Mouse (Mus musculus): ENCODE measurements around the gene Zfp747. TPM values are rescaled to one million over a fixed set of nuclear protein-coding genes. Genes with fewer than 3 reads are reported as not detected.
"Not testable (repeated sequence)": the region's sequence is repeated elsewhere in the genome, so short reads cannot be mapped to it uniquely, and the experiment has no call there.

The Zfp747 gene
- polyA plus RNA-seq, 1 experiment, result 7.2 TPM

GRCm38 (mm10) chr7:127392251-127392824 lies 16.5 kb upstream of the Zfp747 start:
- H3K27me3 ChIP-seq (ENCODE audit: control insufficient read depth, insufficient read depth, low read length), result no peaks in the 10 kb centered on the region
- TF ChIP-seq CTCF (IDR thresholded peaks at IDR 0.05; ENCODE audit: extremely low read depth, insufficient read depth, insufficient read length, insufficient replicate concordance), result no peak
- no peak for TF ChIP-seq POLR2A (IDR thresholded peaks at IDR 0.05; ENCODE audit: low read depth, low read length)
- H3K36me3 ChIP-seq (ENCODE audit: control insufficient read depth, insufficient read depth, low read length), result 0 out of 2 replicates have a peak, but pooled peaks cover 2% of the 10 kb centered on the region
- DNase-seq (ENCODE audit: low read depth in 1 of 2, low spot score in 2 of 2), result no peak
- H3K4me1 ChIP-seq (ENCODE audit: control insufficient read depth, insufficient read depth, insufficient read length), result peaks cover 6% of the 10 kb centered on the region; the same call in 1 of the 2 replicates
- H3K27ac ChIP-seq (ENCODE audit: insufficient read depth, low read length), result no peak overlapping the region
- WGBS, result 78% methylated on average over 8 of the region's 8 CpGs
- no peak overlapping the region for H3K4me3 ChIP-seq (ENCODE audit: extremely low read depth, insufficient read depth, insufficient read length)

- Histone ChIP-seq H3K4me1 (ENCODE audit: control insufficient read depth, insufficient read depth, insufficient read length) (peaks cover 6% of the 10 kb centered on the region; the same call in 1 of the 2 replicates), H3K27me3 (ENCODE audit: control insufficient read depth, insufficient read depth, low read length) (no peaks in the 10 kb centered on the region), H3K27ac (ENCODE audit: insufficient read depth, low read length) (no peak overlapping the region), H3K4me3 (ENCODE audit: extremely low read depth, insufficient read depth, insufficient read length) (no peak overlapping the region), H3K36me3 (ENCODE audit: control insufficient read depth, insufficient read depth, low read length) (0 out of 2 replicates have a peak, but pooled peaks cover 2% of the 10 kb centered on the region)
- TF ChIP-seq CTCF (IDR thresholded peaks at IDR 0.05; ENCODE audit: extremely low read depth, insufficient read depth, insufficient read length, insufficient replicate concordance), result no peak
- no peak for TF ChIP-seq POLR2A (IDR thresholded peaks at IDR 0.05; ENCODE audit: low read depth, low read length)
- WGBS, result 94% methylated on average over 16 of the region's 16 CpGs
- DNase-seq (ENCODE audit: low read depth in 1 of 2, low spot score in 2 of 2), result no peak
Measured at GRCm38 (mm10) chr7:127391538-127391937, 15.7 kb upstream of the Zfp747 start.

GRCm38 (mm10) chr7:127390306-127390705 lies 14.5 kb upstream of the Zfp747 start:
- Histone ChIP-seq H3K36me3 (ENCODE audit: control insufficient read depth, insufficient read depth, low read length) (0 out of 2 replicates have a peak, but pooled peaks cover 2% of the 10 kb centered on the region), H3K4me3 (ENCODE audit: extremely low read depth, insufficient read depth, insufficient read length) (no peak overlapping the region), H3K27me3 (ENCODE audit: control insufficient read depth, insufficient read depth, low read length) (no peaks in the 10 kb centered on the region), H3K4me1 (ENCODE audit: control insufficient read depth, insufficient read depth, insufficient read length) (peaks cover 6% of the 10 kb centered on the region; the same call in 1 of the 2 replicates), H3K27ac (ENCODE audit: insufficient read depth, low read length) (no peak overlapping the region)
- TF ChIP-seq POLR2A (IDR thresholded peaks at IDR 0.05; ENCODE audit: low read depth, low read length) (no peak), CTCF (IDR thresholded peaks at IDR 0.05; ENCODE audit: extremely low read depth, insufficient read depth, insufficient read length, insufficient replicate concordance) (no peak)
- no peak for DNase-seq (ENCODE audit: low read depth in 1 of 2, low spot score in 2 of 2)
- WGBS, result 89% methylated on average over 7 of the region's 7 CpGs

GRCm38 (mm10) chr7:127388201-127388600 lies 12.4 kb upstream of the Zfp747 start:
- H3K27ac ChIP-seq (ENCODE audit: insufficient read depth, low read length); H3K4me3 ChIP-seq (ENCODE audit: extremely low read depth, insufficient read depth, insufficient read length); H3K4me1 ChIP-seq (ENCODE audit: control insufficient read depth, insufficient read depth, insufficient read length); DNase-seq (ENCODE audit: low read depth in 1 of 2, low spot score in 2 of 2); H3K27me3 ChIP-seq (ENCODE audit: control insufficient read depth, insufficient read depth, low read length); H3K36me3 ChIP-seq (ENCODE audit: control insufficient read depth, insufficient read depth, low read length): not testable (repeated sequence)

- Histone ChIP-seq H3K27ac (ENCODE audit: insufficient read depth, low read length) (peak within 1 kb of the TSS; percentile 65), H3K36me3 (ENCODE audit: control insufficient read depth, insufficient read depth, low read length) (peaks cover 6% of the 10 kb centered on the region; the same call in 1 of the 2 replicates), H3K4me1 (ENCODE audit: control insufficient read depth, insufficient read depth, insufficient read length) (no peaks in the 10 kb centered on the region), H3K4me3 (ENCODE audit: extremely low read depth, insufficient read depth, insufficient read length) (peak within 1 kb of the TSS; percentile 86), H3K27me3 (ENCODE audit: control insufficient read depth, insufficient read depth, low read length) (no peaks in the 10 kb centered on the region)
- TF ChIP-seq POLR2A (IDR thresholded peaks at IDR 0.05; ENCODE audit: low read depth, low read length) (no peak), CTCF (IDR thresholded peaks at IDR 0.05; ENCODE audit: extremely low read depth, insufficient read depth, insufficient read length, insufficient replicate concordance) (no peak)
- peak; percentile 87 to 93 for DNase-seq (ENCODE audit: low read depth in 1 of 2, low spot score in 2 of 2)
- WGBS, result 9% methylated on average over 38 of the region's 38 CpGs
Measured at GRCm38 (mm10) chr7:127386641-127387392, 11.0 kb upstream of the Zfp747 start, which contains the start of gene 9130019O22Rik. Gene 9130019O22Rik (minus strand): TSS chr7:127387166.

- not testable (repeated sequence) for H3K4me1 ChIP-seq (ENCODE audit: control insufficient read depth, insufficient read depth, insufficient read length); DNase-seq (ENCODE audit: low read depth in 1 of 2, low spot score in 2 of 2); H3K27me3 ChIP-seq (ENCODE audit: control insufficient read depth, insufficient read depth, low read length); H3K27ac ChIP-seq (ENCODE audit: insufficient read depth, low read length); H3K4me3 ChIP-seq (ENCODE audit: extremely low read depth, insufficient read depth, insufficient read length); H3K36me3 ChIP-seq (ENCODE audit: control insufficient read depth, insufficient read depth, low read length)
- 96% methylated on average over 4 of the region's 4 CpGs for WGBS
Measured at GRCm38 (mm10) chr7:127385560-127385959, 9.7 kb upstream of the Zfp747 start.

- Histone ChIP-seq H3K4me3 (ENCODE audit: extremely low read depth, insufficient read depth, insufficient read length) (no peak overlapping the region), H3K27ac (ENCODE audit: insufficient read depth, low read length) (no peak overlapping the region), H3K4me1 (ENCODE audit: control insufficient read depth, insufficient read depth, insufficient read length) (peaks cover 3% of the 10 kb centered on the region; the same call in 1 of the 2 replicates), H3K36me3 (ENCODE audit: control insufficient read depth, insufficient read depth, low read length) (peaks cover 5% of the 10 kb centered on the region), H3K27me3 (ENCODE audit: control insufficient read depth, insufficient read depth, low read length) (no peaks in the 10 kb centered on the region)
- DNase-seq (ENCODE audit: low read depth in 1 of 2, low spot score in 2 of 2), result no peak
- WGBS, result 49% methylated on average over 6 of the region's 6 CpGs
- TF ChIP-seq POLR2A (IDR thresholded peaks at IDR 0.05; ENCODE audit: low read depth, low read length), result no peak
- no peak for TF ChIP-seq CTCF (IDR thresholded peaks at IDR 0.05; ENCODE audit: extremely low read depth, insufficient read depth, insufficient read length, insufficient replicate concordance)
Measured at GRCm38 (mm10) chr7:127378310-127378921, 2.6 kb upstream of the Zfp747 start.

- not testable (repeated sequence) for H3K27ac ChIP-seq (ENCODE audit: insufficient read depth, low read length); H3K36me3 ChIP-seq (ENCODE audit: control insufficient read depth, insufficient read depth, low read length); H3K4me1 ChIP-seq (ENCODE audit: control insufficient read depth, insufficient read depth, insufficient read length); DNase-seq (ENCODE audit: low read depth in 1 of 2, low spot score in 2 of 2); H3K4me3 ChIP-seq (ENCODE audit: extremely low read depth, insufficient read depth, insufficient read length); H3K27me3 ChIP-seq (ENCODE audit: control insufficient read depth, insufficient read depth, low read length)
- WGBS, result 87% methylated on average over 3 of the region's 3 CpGs
Measured at GRCm38 (mm10) chr7:127371870-127372269, 4.0 kb downstream of the Zfp747 start.
